Mouse (Mus musculus): Measurements from ENCODE around the gene Gsk3a. TPM values are rescaled to one million over a fixed set of nuclear protein-coding genes. Genes with fewer than 3 reads are reported as not detected.

The Gsk3a gene
- 9.8 and 10.7 TPM in 2 replicates for polyA plus RNA-seq (2015; fragmentation: Nextera tagmentation; extraction: Ambion mirVana)

- peak within 1 kb of the TSS; percentile 83 for H3K4me2 ChIP-seq
- ATAC-seq (ENCODE audit: borderline replicate concordance, extremely low read depth, low FRiP score, low TSS enrichment), result peak; percentile 88
- H3K27me3 ChIP-seq, result no peaks in the 10 kb centered on the region
- H3K9ac ChIP-seq, result peak within 1 kb of the TSS; percentile 100
- peak within 1 kb of the TSS; percentile 91 for H3K4me3 ChIP-seq
- no peaks in the 10 kb centered on the region for H3K9me3 ChIP-seq
- peak within 1 kb of the TSS; percentile 82 for H3K27ac ChIP-seq
- WGBS, result 0% methylated on average over 73 of the region's 76 CpGs
- H3K36me3 ChIP-seq, result peaks cover 25% of the 10 kb centered on the region
- H3K4me1 ChIP-seq, result peaks cover 21% of the 10 kb centered on the region
Measured at GRCm38 (mm10) chr7:25237249-25238014, at the start of gene Gsk3a. Gene Gsk3a (minus strand): TSS chr7:25237851.

DNA sequence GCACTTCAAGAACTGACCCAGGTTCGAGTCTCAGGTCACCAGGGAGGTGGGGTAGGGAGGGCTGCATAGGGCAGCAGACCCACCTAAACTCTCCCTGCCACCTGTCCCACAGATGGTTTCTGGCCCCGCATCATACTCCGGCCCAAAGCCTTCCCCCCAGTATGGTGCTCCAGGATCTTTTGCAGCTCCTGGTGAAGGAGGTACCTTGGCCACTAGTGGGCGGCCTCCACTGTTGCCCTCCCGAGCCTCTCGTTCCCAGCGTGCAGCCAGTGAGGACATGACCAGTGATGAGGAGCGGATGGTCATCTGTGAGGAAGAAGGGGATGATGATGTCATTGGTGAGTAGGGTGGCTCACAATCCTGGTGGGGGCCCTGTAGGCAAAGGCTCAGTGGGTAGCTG, 49.3 kb upstream of the Gsk3a start:
- Histone ChIP-seq H3K4me1 (peaks cover 28% of the 10 kb centered on the region), H3K4me2 (no peak overlapping the region), H3K9me3 (no peaks in the 10 kb centered on the region), H3K27ac (no peak overlapping the region), H3K9ac (no peak overlapping the region), H3K27me3 (no peaks in the 10 kb centered on the region), H3K4me3 (no peak overlapping the region), H3K36me3 (peaks cover 74% of the 10 kb centered on the region)
- WGBS, result 73% methylated on average over 8 of the region's 8 CpGs
- no peak for ATAC-seq (ENCODE audit: borderline replicate concordance, extremely low read depth, low FRiP score, low TSS enrichment)

- peaks cover 61% of the 10 kb centered on the region for H3K36me3 ChIP-seq
- no peaks in the 10 kb centered on the region for H3K9me3 ChIP-seq
- peaks cover 34% of the 10 kb centered on the region for H3K4me1 ChIP-seq
- no peak for ATAC-seq (ENCODE audit: borderline replicate concordance, extremely low read depth, low FRiP score, low TSS enrichment)
- WGBS, result 87% methylated on average over 20 of the region's 20 CpGs
- no peaks in the 10 kb centered on the region for H3K27me3 ChIP-seq
- H3K27ac ChIP-seq, result no peak overlapping the region
- no peak overlapping the region for H3K4me3 ChIP-seq
- no peak overlapping the region for H3K4me2 ChIP-seq
- no peak overlapping the region for H3K9ac ChIP-seq
Measured at GRCm38 (mm10) chr7:25285511-25286238, 48.0 kb upstream of the Gsk3a start.

- no peak overlapping the region for H3K27ac ChIP-seq
- ATAC-seq (ENCODE audit: borderline replicate concordance, extremely low read depth, low FRiP score, low TSS enrichment), result no peak
- peaks cover 51% of the 10 kb centered on the region for H3K36me3 ChIP-seq
- WGBS, result 59% methylated on average over 5 of the region's 5 CpGs
- peak overlapping the region; percentile 21; the same call in 1 of the 2 replicates for H3K4me2 ChIP-seq
- no peaks in the 10 kb centered on the region for H3K9me3 ChIP-seq
- H3K27me3 ChIP-seq, result no peaks in the 10 kb centered on the region
- H3K4me3 ChIP-seq, result no peak overlapping the region
- no peak overlapping the region for H3K9ac ChIP-seq
- H3K4me1 ChIP-seq, result peaks cover 43% of the 10 kb centered on the region
Measured at GRCm38 (mm10) chr7:25284766-25285165, 47.1 kb upstream of the Gsk3a start.

GRCm38 (mm10) chr7:25284171-25284570, 46.5 kb upstream of the Gsk3a start:
- peak overlapping the region; percentile 89 for H3K4me2 ChIP-seq

DNA sequence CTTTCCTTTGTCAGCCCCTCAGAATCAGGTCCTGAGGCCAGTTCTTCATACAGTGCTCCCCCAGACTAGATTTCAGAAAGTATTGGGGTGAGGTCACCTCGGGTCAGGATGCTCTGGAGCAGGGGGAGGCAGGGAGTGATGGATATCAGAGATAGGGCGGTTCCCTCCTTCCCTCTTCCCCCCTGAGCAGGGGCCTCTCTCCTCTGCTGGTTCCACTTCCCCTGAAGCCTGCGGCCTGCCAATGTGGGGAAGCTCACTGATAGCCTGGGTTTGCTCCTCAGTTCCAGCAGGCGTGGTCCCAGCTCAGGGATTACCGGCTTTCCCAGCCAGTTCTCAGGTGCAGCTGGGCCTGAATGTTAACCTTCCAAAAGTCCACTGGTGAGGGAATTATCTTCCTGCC, 46.0 kb upstream of the Gsk3a start:
- H3K36me3 ChIP-seq, result peaks cover 40% of the 10 kb centered on the region
- WGBS, result 7% methylated on average over 5 of the region's 5 CpGs
- H3K4me3 ChIP-seq, result peak overlapping the region; percentile 84
- H3K4me1 ChIP-seq, result peaks cover 47% of the 10 kb centered on the region
- no peak for ATAC-seq (ENCODE audit: borderline replicate concordance, extremely low read depth, low FRiP score, low TSS enrichment)
- no peaks in the 10 kb centered on the region for H3K9me3 ChIP-seq
- peak overlapping the region; percentile 85 for H3K9ac ChIP-seq
- peak overlapping the region; percentile 100 for H3K27ac ChIP-seq
- peak overlapping the region; percentile 89 for H3K4me2 ChIP-seq
- H3K27me3 ChIP-seq, result no peaks in the 10 kb centered on the region

More at GRCm38 (mm10) chr7:25284171-25284570, 46.5 kb upstream of the Gsk3a start:
- Histone ChIP-seq H3K9me3 (no peaks in the 10 kb centered on the region), H3K9ac (peak overlapping the region; percentile 85), H3K27ac (peak overlapping the region; percentile 100), H3K4me1 (peaks cover 47% of the 10 kb centered on the region), H3K4me3 (peak overlapping the region; percentile 84), H3K36me3 (peaks cover 46% of the 10 kb centered on the region), H3K27me3 (no peaks in the 10 kb centered on the region)
- WGBS, result 65% methylated on average over 2 of the region's 2 CpGs
- ATAC-seq (ENCODE audit: borderline replicate concordance, extremely low read depth, low FRiP score, low TSS enrichment), result no peak

- Histone ChIP-seq H3K4me1 (peaks cover 50% of the 10 kb centered on the region), H3K4me2 (peak overlapping the region; percentile 89), H3K27me3 (no peaks in the 10 kb centered on the region), H3K36me3 (peaks cover 32% of the 10 kb centered on the region), H3K9ac (peak overlapping the region; percentile 85), H3K27ac (peak overlapping the region; percentile 100), H3K9me3 (no peaks in the 10 kb centered on the region), H3K4me3 (peak overlapping the region; percentile 84)
- WGBS, result under 1% methylated on average over 33 of the region's 36 CpGs
- peak; percentile 4; the same call in 1 of the 2 replicates for ATAC-seq (ENCODE audit: borderline replicate concordance, extremely low read depth, low FRiP score, low TSS enrichment)
Measured at GRCm38 (mm10) chr7:25282731-25283211, 45.1 kb upstream of the Gsk3a start.

DNA sequence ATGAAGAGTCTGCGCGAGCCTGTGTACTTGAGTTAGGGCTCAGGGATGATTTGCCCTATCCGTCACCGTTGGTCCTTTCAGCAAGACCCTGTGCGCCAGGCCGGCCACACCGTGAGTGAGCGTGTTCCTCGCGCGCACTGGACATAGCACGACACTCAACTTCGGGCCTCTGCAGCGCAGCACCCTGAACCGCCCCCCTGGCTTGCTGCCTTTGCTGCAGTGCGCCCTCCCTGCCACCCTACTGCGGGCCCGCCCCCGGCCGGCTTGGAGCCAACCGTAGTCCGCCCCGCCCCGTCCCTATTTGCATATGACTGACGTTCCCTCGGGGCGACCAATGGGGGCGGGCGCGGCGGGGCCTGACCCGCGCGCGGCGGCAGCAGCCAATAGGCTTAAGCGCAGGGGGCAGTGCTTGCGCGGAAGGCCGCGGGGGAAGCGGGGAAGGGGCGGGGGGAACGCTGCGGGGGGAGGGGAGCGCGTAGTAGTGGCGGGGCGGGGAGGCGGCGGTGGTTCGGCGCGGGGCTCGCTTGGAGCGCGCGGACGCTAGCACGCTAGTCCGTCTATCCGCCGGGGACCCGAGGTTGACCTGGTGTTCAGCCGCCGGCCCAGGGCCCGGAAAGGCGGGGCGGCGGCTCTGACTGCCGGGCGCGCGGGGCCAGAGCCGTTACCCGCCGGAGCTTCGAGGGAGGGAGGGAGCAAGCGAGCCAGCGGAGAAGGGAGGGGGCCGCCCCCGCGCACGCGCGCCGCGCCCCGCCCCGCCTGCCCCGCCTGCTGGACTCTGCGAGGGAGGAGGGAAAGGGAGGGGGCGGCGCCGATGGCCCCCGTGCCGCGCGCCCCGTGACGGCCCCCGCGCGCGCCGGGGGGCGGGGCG, 44.3 kb upstream of the Gsk3a start:
- Histone ChIP-seq H3K9ac (peak overlapping the region; percentile 85), H3K9me3 (no peaks in the 10 kb centered on the region), H3K4me2 (peak overlapping the region; percentile 89), H3K4me1 (peaks cover 58% of the 10 kb centered on the region), H3K27me3 (no peaks in the 10 kb centered on the region), H3K36me3 (peaks cover 23% of the 10 kb centered on the region), H3K4me3 (peak overlapping the region; percentile 84), H3K27ac (peak overlapping the region; percentile 100)
- peak; percentile 80 for ATAC-seq (ENCODE audit: borderline replicate concordance, extremely low read depth, low FRiP score, low TSS enrichment)
- 1% methylated on average over 69 of the region's 108 CpGs for WGBS

DNA sequence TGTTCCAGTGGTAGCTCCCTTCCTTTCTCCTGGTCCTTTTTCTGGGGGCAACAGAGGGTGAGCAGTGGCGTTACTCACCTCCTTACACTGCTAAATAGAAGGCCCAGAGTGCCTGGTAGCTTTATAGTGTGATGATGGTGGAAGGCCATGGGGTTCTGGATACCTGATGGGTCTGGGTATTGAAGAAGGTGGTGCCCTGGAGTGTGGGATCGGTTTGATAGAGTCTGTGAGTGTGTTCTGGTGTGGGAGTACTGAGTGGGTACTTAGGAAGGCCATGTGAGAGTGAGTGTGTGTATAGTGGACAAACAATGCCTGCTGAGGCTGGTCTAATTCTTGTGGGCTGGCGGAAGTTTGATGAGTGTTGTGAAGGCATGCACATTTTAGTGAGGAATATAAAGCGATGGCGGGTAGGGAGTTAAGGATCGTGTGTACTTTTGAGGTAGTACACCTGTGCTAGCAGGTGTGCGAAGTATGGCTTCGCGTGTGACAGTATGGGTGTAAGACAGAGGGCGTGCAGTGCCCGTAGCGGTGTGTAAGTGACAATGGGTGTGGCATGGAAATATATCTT, 43.6 kb upstream of the Gsk3a start:
- peaks cover 61% of the 10 kb centered on the region for H3K4me1 ChIP-seq
- peaks cover 16% of the 10 kb centered on the region for H3K36me3 ChIP-seq
- no peaks in the 10 kb centered on the region for H3K27me3 ChIP-seq
- H3K4me3 ChIP-seq, result peak overlapping the region; percentile 84
- peak overlapping the region; percentile 89 for H3K4me2 ChIP-seq
- no peak; the same call in 1 of the 2 replicates for ATAC-seq (ENCODE audit: borderline replicate concordance, extremely low read depth, low FRiP score, low TSS enrichment)
- 8% methylated on average over 12 of the region's 12 CpGs for WGBS
- peak overlapping the region; percentile 100 for H3K27ac ChIP-seq
- H3K9ac ChIP-seq, result peak overlapping the region; percentile 76
- no peaks in the 10 kb centered on the region for H3K9me3 ChIP-seq

- H3K36me3 ChIP-seq, result peaks cover 5% of the 10 kb centered on the region
- H3K4me2 ChIP-seq, result peak overlapping the region; percentile 89
- peak overlapping the region; percentile 84 for H3K4me3 ChIP-seq
- H3K27me3 ChIP-seq, result no peaks in the 10 kb centered on the region
- no peaks in the 10 kb centered on the region for H3K9me3 ChIP-seq
- H3K9ac ChIP-seq, result peak overlapping the region; percentile 76
- 0% methylated on average over 6 of the region's 6 CpGs for WGBS
- H3K27ac ChIP-seq, result peak overlapping the region; percentile 100
- H3K4me1 ChIP-seq, result peaks cover 65% of the 10 kb centered on the region
- peak; percentile 2 for ATAC-seq (ENCODE audit: borderline replicate concordance, extremely low read depth, low FRiP score, low TSS enrichment)
Measured at GRCm38 (mm10) chr7:25279861-25280791, 42.5 kb upstream of the Gsk3a start.

All from lung, embryonic 15.5 days (tissue).